In the genomic region with DNA sequence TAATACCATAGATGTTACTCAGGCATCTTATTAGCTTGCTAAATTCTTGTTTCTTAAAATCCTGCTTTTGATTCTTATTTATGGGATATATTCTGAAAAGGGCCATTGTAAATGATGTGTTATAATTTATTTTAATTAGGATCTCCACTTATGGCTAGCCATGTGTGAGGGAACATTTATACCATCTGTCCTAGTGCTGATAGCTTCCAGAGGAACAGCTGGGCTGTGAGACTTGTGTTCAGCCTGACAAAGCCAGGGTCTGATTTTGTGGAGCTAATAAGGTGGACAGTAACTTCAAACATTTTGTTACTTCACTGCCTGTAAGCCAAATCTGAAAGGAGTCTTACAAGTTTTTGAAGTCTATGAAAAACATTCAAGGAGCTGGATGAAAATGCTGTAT, we compare ENCODE assay signal across 25 mouse cellular contexts.
DNase-seq lines count a peak whose midpoint lies in the region; ATAC-seq and TF ChIP-seq lines count a peak whose summit lies in the region.
"Had no signal": no experiment of that assay in that cellular context is flagged by ENCODE, and none has a peak within 500 bp of the region (broad histone marks: within the 10 kb centered on the region; RNA-seq: fewer than 3 reads in every experiment).

No protein-coding gene starts in this region.

- DNase-seq in forebrain, embryonic 14.5 days (ENCODE audit: low spot score): peak; percentile 55
- DNase-seq in forebrain, postnatal 0 days: no peak
- DNase-seq in cerebellum, adult 2 months: no peak
- DNase-seq: adrenal gland, postnatal 10 days; adrenal gland, postnatal 36 days; B cell, adult 2 months; cerebellum, adult 11-12 months; cerebellum, adult 9-10 months; cerebellum, postnatal 14 days; gastrocnemius, postnatal 25 days; heart, adult 18-20 months; heart, postnatal 10 days; heart, postnatal 36 days had no signal

- no peak for TF ChIP-seq CTCF in forebrain, postnatal 0 days (IDR thresholded peaks at IDR 0.05; ENCODE audit: low read depth)
- no peak for TF ChIP-seq CTCF in cerebellum, adult 2 months (IDR thresholded peaks at IDR 0.05; ENCODE audit: borderline replicate concordance, insufficient read depth, low read depth, low read length)

- no peaks in the 10 kb centered on the region for H3K36me3 ChIP-seq in forebrain, embryonic 14.5 days (ENCODE audit: control insufficient read depth, insufficient read depth, low read length)
- H3K36me3 ChIP-seq in forebrain, postnatal 0 days (ENCODE audit: insufficient read depth): no peaks in the 10 kb centered on the region
- 0 out of 2 replicates have a peak, but pooled peaks cover 2% of the 10 kb centered on the region for H3K36me3 ChIP-seq in hindbrain, embryonic 16.5 days (ENCODE audit: control insufficient read depth, insufficient read depth, low read length)
- 0 out of 2 replicates have a peak, but pooled peaks cover 4% of the 10 kb centered on the region for H3K36me3 ChIP-seq in hindbrain, embryonic 12.5 days
- no peaks in the 10 kb centered on the region for H3K36me3 ChIP-seq in neural tube, embryonic 14.5 days (ENCODE audit: control insufficient read depth, insufficient read depth, low read length)
- H3K36me3 ChIP-seq in neural tube, embryonic 15.5 days: peaks cover 3% of the 10 kb centered on the region; the same call in 1 of the 2 replicates
- H3K36me3 ChIP-seq: heart, embryonic 12.5 days; heart, embryonic 15.5 days; hindbrain, embryonic 10.5 days had no signal

- H3K4me3 ChIP-seq in forebrain, embryonic 14.5 days (ENCODE audit: low read depth, low read length): no peak overlapping the region
- H3K4me3 ChIP-seq in forebrain, postnatal 0 days (ENCODE audit: low read depth, low read length): no peak overlapping the region
- no peak overlapping the region for H3K4me3 ChIP-seq in hindbrain, embryonic 16.5 days (ENCODE audit: low read length)
- no peak overlapping the region for H3K4me3 ChIP-seq in hindbrain, embryonic 12.5 days
- no peak overlapping the region for H3K4me3 ChIP-seq in neural tube, embryonic 14.5 days (ENCODE audit: low read depth, low read length)
- no peak overlapping the region for H3K4me3 ChIP-seq in neural tube, embryonic 15.5 days (replicated peaks)
- no peak overlapping the region for H3K4me3 ChIP-seq in cerebellum, adult 2 months (replicated peaks; ENCODE audit: insufficient read depth, low read depth, low read length)
- H3K4me3 ChIP-seq: heart, embryonic 12.5 days; heart, embryonic 15.5 days; hindbrain, embryonic 10.5 days had no signal

- no peak overlapping the region for H3K27ac ChIP-seq in forebrain, embryonic 14.5 days (ENCODE audit: low read depth, low read length)
- no peak overlapping the region for H3K27ac ChIP-seq in forebrain, postnatal 0 days (ENCODE audit: low read depth, low read length)
- no peak overlapping the region for H3K27ac ChIP-seq in hindbrain, embryonic 16.5 days (ENCODE audit: low read depth, low read length)
- no peak overlapping the region for H3K27ac ChIP-seq in hindbrain, embryonic 12.5 days
- no peak overlapping the region for H3K27ac ChIP-seq in neural tube, embryonic 14.5 days (ENCODE audit: low read depth, low read length)
- no peak overlapping the region for H3K27ac ChIP-seq in neural tube, embryonic 15.5 days (replicated peaks)
- H3K27ac ChIP-seq in cerebellum, adult 2 months (ENCODE audit: insufficient read depth, low read length): no peak overlapping the region
- H3K27ac ChIP-seq: heart, embryonic 15.5 days; hindbrain, embryonic 10.5 days; hindbrain, embryonic 14.5 days had no signal

- H3K27me3 ChIP-seq in forebrain, embryonic 14.5 days (replicated peaks; ENCODE audit: control insufficient read depth, insufficient read depth, low read length): no peaks in the 10 kb centered on the region
- no peaks in the 10 kb centered on the region for H3K27me3 ChIP-seq in forebrain, postnatal 0 days (ENCODE audit: insufficient read depth, low read length)
- H3K27me3 ChIP-seq in hindbrain, embryonic 16.5 days (replicated peaks; ENCODE audit: control insufficient read depth, insufficient read depth, low read length): no peaks in the 10 kb centered on the region
- no peaks in the 10 kb centered on the region for H3K27me3 ChIP-seq in hindbrain, embryonic 12.5 days
- H3K27me3 ChIP-seq in neural tube, embryonic 14.5 days (ENCODE audit: control insufficient read depth, insufficient read depth, low read length): no peaks in the 10 kb centered on the region
- H3K27me3 ChIP-seq in neural tube, embryonic 15.5 days (replicated peaks): no peaks in the 10 kb centered on the region
- H3K27me3 ChIP-seq in cerebellum, adult 2 months (ENCODE audit: control insufficient read depth, insufficient read depth, low read length): no peaks in the 10 kb centered on the region
- H3K27me3 ChIP-seq: CH12.LX; heart, embryonic 12.5 days; heart, embryonic 15.5 days; Patski had no signal

- H3K9ac ChIP-seq in forebrain, embryonic 14.5 days (ENCODE audit: low read length): no peak overlapping the region
- H3K9ac ChIP-seq in forebrain, postnatal 0 days: no peak overlapping the region
- H3K9ac ChIP-seq in hindbrain, embryonic 16.5 days (ENCODE audit: low read depth, low read length): no peak overlapping the region
- H3K9ac ChIP-seq in hindbrain, embryonic 12.5 days: no peak overlapping the region
- H3K9ac ChIP-seq in neural tube, embryonic 14.5 days (replicated peaks; ENCODE audit: low read depth, low read length): no peak overlapping the region
- H3K9ac ChIP-seq in neural tube, embryonic 15.5 days (replicated peaks): no peak overlapping the region
- H3K9ac ChIP-seq: heart, embryonic 12.5 days; heart, embryonic 15.5 days; hindbrain, embryonic 14.5 days had no signal

- no peaks in the 10 kb centered on the region for H3K4me1 ChIP-seq in forebrain, embryonic 14.5 days (ENCODE audit: control insufficient read depth, insufficient read depth, low read length)
- H3K4me1 ChIP-seq in forebrain, postnatal 0 days (ENCODE audit: insufficient read depth): no peaks in the 10 kb centered on the region
- no peaks in the 10 kb centered on the region for H3K4me1 ChIP-seq in hindbrain, embryonic 16.5 days (ENCODE audit: control insufficient read depth, insufficient read depth, low read depth, low read length)
- no peaks in the 10 kb centered on the region for H3K4me1 ChIP-seq in hindbrain, embryonic 12.5 days
- H3K4me1 ChIP-seq in neural tube, embryonic 14.5 days (ENCODE audit: control insufficient read depth, insufficient read depth, low read length): no peaks in the 10 kb centered on the region
- no peaks in the 10 kb centered on the region for H3K4me1 ChIP-seq in neural tube, embryonic 15.5 days
- H3K4me1 ChIP-seq in cerebellum, adult 2 months (ENCODE audit: control insufficient read depth, insufficient read depth, low read length): no peaks in the 10 kb centered on the region
- H3K4me1 ChIP-seq: heart, embryonic 12.5 days; heart, embryonic 15.5 days; hindbrain, embryonic 10.5 days had no signal

- no peak overlapping the region for H3K4me2 ChIP-seq in forebrain, embryonic 14.5 days (ENCODE audit: low read length)
- H3K4me2 ChIP-seq in forebrain, postnatal 0 days (ENCODE audit: low read depth): no peak overlapping the region
- no peak overlapping the region for H3K4me2 ChIP-seq in hindbrain, embryonic 16.5 days (ENCODE audit: low read length)
- H3K4me2 ChIP-seq in hindbrain, embryonic 12.5 days (replicated peaks): no peak overlapping the region
- H3K4me2 ChIP-seq in neural tube, embryonic 14.5 days (ENCODE audit: low read depth, low read length): no peak overlapping the region
- H3K4me2 ChIP-seq in neural tube, embryonic 15.5 days: no peak overlapping the region
- H3K4me2 ChIP-seq: heart, embryonic 12.5 days; heart, embryonic 15.5 days; hindbrain, embryonic 14.5 days had no signal

- no peaks in the 10 kb centered on the region for H3K9me3 ChIP-seq in forebrain, embryonic 14.5 days (replicated peaks; ENCODE audit: control insufficient read depth, low read length)
- no peaks in the 10 kb centered on the region for H3K9me3 ChIP-seq in forebrain, postnatal 0 days (ENCODE audit: low read length)
- H3K9me3 ChIP-seq in hindbrain, embryonic 16.5 days (ENCODE audit: control insufficient read depth, low read length): no peaks in the 10 kb centered on the region
- no peaks in the 10 kb centered on the region for H3K9me3 ChIP-seq in hindbrain, embryonic 12.5 days (replicated peaks)
- no peaks in the 10 kb centered on the region for H3K9me3 ChIP-seq in neural tube, embryonic 14.5 days (ENCODE audit: control insufficient read depth, low read length)
- H3K9me3 ChIP-seq in neural tube, embryonic 15.5 days (replicated peaks): no peaks in the 10 kb centered on the region
- H3K9me3 ChIP-seq: G1E; heart, embryonic 12.5 days; heart, embryonic 15.5 days; hindbrain, embryonic 10.5 days had no signal

- no peak for TF ChIP-seq POLR2A in cerebellum, adult 2 months (IDR thresholded peaks at IDR 0.05; ENCODE audit: borderline replicate concordance, insufficient read depth, low read length)

- ATAC-seq in forebrain, embryonic 14.5 days: peak; percentile 86
- ATAC-seq in forebrain, postnatal 0 days: no peak
- 0 out of 2 replicates have a peak, but pooled peaks have one; percentile 58 for ATAC-seq in hindbrain, embryonic 16.5 days
- ATAC-seq in hindbrain, embryonic 12.5 days (ENCODE audit: low FRiP score): no peak
- peak; percentile 70; the same call in 1 of the 2 replicates for ATAC-seq in neural tube, embryonic 14.5 days (ENCODE audit: low read depth)
- no peak for ATAC-seq in neural tube, embryonic 15.5 days (ENCODE audit: low FRiP score)
- ATAC-seq: intestine, postnatal 0 days; Patski had no signal

Comparison
In these comparisons a context has a peak if more than half of its experiments do, and no peak if none do; other contexts are left out.
1. ATAC-seq: peak in forebrain, embryonic 14.5 days (single experiment), hindbrain, embryonic 16.5 days (single experiment) and neural tube, embryonic 14.5 days (single experiment); none in forebrain, postnatal 0 days (single experiment), hindbrain, embryonic 12.5 days (single experiment) and neural tube, embryonic 15.5 days (single experiment).